Mouse (Mus musculus): ENCODE data around the gene Entpd3.

Entpd3 gene

DNA sequence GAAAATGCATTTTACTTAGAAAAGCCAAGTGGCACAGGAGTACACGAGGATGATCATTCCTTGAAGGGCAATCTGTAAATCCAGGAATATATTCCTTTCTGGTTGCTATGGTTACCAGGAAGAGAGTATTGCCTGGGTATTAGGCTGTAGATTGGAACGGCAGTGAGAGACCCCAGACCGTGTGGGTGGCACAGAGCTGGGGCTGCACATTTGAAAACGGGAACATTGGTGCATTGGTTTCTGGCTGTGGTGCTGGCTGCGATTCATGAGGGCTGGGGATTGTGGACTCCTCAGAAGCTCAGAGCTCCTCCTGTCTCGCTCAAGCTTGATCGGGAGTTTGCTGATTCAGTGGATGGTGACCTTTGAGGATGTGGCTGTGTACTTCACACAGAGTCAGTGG, 40.2 kb downstream of the Entpd3 start:
- DNase-seq (ENCODE audit: low spot score in 2 of 2): no peak

DNA sequence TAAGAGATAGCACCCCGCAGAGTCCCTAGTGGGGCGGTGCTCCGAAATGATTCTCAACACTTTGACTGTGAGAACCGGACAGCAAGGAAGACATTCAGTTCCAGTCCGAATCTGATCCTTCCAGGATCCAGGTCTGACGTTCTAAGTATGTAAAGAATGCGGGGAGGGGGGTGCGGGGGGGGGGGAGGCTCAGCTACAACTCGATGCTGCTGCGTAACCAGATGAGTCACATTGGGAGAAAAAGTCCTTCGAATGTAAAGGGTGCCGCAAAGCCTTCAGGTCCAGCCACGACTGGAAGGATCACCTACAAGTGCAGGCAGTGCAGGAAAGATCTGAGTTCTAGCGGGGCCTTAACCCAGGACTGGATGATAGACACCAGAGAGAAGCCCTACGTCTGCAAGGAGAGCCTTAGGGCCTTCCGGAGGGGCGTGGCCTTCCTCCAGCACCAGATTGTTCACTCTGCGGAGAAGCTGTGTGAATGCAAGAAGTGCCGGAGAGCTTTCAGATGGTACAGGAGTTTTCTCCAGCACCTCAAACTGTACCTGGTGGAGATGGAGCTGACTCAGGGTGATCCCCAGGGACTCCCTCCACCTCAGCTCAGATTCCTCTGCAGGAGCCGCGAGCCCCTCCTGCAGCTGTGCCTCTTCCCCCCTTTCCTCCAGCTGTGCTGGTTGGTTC, 42.5 kb downstream of the Entpd3 start:
- DNase-seq (ENCODE audit: low spot score in 2 of 2): no peak

- DNase-seq (ENCODE audit: low spot score in 2 of 2): peak; percentile 84 to 87
These were observed 43.1 kb downstream of the Entpd3 start for GRCm38 (mm10) chr9:120582619-120583308.

DNA sequence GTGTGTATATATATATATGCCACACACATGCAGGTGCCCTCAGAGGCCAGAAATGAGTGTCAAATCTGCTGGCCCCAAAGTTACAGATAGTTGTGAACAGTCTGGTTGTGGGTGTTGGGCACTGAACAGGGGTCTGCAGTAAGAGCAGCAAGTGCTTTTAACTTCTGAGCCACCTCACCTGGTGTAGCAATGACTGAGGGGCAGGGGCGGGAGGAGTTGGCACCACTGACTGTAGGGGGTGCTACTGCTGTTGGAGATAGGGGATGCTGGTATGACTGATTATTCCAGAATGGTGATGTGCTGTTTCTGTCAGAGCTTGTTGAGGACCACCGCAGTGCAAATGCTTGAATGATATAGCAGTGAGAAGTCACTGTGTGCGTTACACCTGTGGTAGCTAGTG, 43.7 kb downstream of the Entpd3 start:
- no peak for DNase-seq (ENCODE audit: low spot score in 2 of 2)

DNA sequence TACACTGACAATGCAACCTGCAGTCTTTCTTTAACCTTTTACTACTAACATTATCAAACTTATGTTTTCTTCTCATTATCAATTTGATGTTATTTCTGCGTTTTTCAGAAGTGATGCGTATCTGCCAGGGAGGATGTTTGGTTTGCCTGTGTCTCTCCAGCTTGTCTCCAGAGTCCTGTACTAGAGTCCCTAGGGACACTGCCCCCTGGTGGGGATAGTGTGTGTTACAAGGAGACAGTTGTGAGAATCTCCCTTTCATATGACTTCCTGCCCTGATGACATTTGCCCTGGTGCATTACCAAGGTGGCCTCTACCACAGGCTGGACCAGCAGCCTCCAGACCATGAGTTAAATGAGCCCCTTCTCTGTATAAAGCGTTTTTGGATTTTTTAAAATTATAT, 46.9 kb downstream of the Entpd3 start:
- no peak for DNase-seq (ENCODE audit: low spot score in 2 of 2)

DNA sequence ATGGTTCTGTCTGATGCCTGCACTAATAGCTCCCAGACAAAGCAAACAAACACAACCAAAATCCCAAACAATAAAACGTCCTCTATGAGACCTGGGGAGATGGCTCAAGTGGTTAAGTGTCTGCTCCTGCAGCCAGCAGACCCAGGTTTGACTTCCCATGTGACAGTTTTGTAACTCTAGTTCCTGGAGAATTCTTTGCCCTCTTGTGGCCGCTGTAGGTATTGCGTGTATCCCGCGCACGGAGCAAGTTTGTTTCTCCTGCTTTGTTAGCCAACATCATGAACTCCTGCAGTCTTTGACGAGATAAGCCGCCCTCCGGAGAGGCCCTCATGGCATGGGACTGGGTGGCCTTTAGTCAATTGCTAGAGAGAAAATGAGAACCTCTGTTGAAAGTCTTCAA, 51.9 kb downstream of the Entpd3 start:
- no peak for DNase-seq (ENCODE audit: low spot score in 2 of 2)

DNA sequence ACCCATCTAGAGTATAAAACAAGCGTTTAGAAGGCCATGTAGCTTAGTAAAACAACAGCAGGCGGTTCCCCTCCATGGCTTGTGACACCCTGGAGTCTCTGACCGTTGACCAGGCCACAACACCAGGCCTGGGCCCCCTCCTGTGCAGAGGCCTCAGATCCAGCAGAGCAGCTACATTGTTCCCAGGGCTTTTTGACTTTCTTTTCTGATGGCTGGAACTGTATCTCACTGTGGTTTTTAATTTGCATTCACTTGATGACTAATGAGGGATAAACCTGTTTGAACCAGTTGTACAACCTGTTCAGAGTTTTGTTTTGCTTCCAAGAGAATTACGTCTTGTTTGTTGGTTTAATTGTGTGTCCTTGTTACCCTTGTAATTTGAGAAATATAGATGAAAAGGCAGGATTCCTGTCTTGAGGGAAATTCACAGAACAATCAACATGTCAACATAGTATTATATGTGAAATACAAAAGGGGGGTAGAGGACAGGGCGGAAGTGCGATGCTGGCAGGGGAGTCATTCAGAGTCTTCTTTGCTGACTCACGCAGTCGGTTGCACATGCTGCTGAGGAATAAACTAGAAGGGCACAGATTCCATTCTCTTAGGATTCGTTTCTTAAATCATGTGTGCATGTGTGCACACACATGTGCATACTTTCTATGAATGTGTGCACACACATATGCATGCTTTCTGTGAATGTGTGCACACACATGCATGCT, 53.9 kb downstream of the Entpd3 start:
- DNase-seq (ENCODE audit: low spot score in 2 of 2): no peak

GRCm38 (mm10) chr9:120594839-120595238, 55.2 kb downstream of the Entpd3 start:
- no peak for DNase-seq (ENCODE audit: low spot score in 2 of 2)

DNA sequence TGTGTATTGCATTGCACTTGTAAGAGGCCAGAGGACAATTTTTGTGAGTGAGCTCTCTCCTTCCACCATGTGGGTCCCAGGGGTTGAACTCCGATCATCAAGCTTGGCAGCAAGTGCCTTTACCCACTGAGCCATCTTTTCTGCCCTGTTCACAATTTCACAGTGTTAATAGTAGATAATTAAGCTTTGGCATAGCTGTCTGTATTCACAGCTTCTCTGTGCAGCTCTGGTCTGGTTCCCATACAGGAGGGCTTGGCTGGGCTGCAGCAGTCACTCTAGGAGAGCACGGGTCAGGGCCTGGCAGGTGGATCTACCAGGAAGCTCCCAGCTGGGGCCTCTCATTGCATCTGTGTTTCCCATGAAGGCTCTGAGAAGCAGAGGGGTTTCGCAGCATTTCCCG, 55.7 kb downstream of the Entpd3 start:
- DNase-seq (ENCODE audit: low spot score in 2 of 2): no peak

GRCm38 (mm10) chr9:120601488-120602171, 62.0 kb downstream of the Entpd3 start:
- peak in 1 of 2 experiments; percentile 44 for DNase-seq (ENCODE audit: low spot score in 2 of 2)

GRCm38 (mm10) chr9:120602172-120602838, 62.7 kb downstream of the Entpd3 start:
- no peak for DNase-seq (ENCODE audit: low spot score in 2 of 2)

DNA sequence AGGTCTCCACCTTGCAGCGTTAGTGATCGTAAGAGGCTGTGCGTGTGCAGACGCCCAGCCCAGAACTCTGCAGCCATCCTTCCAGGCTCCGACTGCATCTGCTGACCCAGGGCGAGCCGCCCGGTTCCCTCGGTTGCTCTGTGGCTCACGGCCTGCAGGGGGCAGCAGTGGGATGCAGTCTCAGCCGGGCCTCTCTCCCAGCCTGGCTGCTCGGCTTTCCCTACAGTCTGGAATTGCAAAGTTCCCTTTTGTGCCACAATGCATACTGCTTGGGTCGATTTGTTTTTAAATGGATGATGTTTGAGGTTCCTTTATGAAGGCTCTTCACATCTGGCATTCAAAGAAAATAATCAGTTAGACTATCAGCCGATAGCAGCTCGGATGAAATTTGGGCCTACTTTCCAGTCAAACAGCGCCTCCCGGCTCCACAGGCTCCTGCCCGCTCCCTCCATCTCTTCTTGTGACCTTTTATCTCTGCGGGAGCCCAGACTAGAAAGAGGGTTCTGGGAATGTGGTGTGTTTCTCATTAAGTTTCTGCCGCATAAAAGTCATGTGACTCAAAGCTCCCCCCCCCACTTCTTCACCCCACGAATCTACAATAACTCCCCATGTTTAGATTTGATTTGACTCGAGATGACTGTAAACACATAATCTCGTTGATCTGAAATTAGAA, 63.4 kb downstream of the Entpd3 start:
- DNase-seq (ENCODE audit: low spot score in 2 of 2): peak; percentile 78 to 79

- DNase-seq (ENCODE audit: low spot score in 2 of 2): no peak
These were observed 63.9 kb downstream of the Entpd3 start for GRCm38 (mm10) chr9:120603512-120603908.

DNA sequence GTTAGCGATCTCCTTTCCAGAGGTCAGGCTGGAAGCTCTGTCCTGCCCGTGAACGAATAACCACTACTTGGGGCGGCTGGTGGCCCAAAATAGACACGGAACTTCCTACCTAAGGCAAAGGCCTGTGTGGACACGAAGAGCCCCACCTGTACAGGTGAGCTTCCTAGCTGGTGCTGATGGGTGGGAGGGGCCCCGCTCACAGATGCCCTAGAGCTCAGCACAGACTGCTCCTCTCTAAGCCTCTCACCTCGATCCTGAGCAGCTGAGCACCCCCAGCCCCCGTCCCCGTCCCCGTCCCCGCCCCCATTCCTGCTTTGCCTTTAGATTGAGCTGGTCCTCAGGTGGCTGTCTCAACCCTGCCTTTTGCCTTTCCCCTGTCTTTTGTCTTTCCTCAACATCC, 64.3 kb downstream of the Entpd3 start:
- DNase-seq (ENCODE audit: low spot score in 2 of 2): no peak

- DNase-seq (ENCODE audit: low spot score in 2 of 2): no peak
These were observed 71.4 kb downstream of the Entpd3 start for GRCm38 (mm10) chr9:120611055-120611454.

DNA sequence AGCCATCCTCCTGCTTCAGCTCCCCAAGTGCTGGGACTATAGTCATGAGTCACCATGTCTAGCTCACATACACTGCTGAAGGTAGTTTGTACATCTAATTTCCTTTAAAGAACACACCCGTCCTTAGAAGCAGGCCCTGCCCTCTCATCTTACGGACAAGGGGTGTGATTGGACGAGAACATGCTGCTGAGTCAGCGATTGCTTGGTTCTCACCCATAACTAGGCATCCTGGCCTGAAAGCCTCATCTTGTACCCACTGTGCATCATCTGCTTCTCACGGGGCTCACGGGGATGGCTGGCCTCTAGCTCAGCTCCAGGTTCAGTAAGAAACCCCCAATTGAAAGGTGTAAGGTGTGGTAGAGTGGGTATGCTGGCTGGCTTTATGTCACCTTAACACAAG, 74.4 kb downstream of the Entpd3 start:
- no peak for DNase-seq (ENCODE audit: low spot score in 2 of 2)

Data from right cerebral cortex, postnatal 36 days (tissue).